Mouse (Mus musculus) embryonic stem cell, embryonic (primary cell): Measurements from ENCODE around the gene 1190007I07Rik.
"Not testable (repeated sequence)": the region's sequence is repeated elsewhere in the genome, so short reads cannot be mapped to it uniquely, and the experiment has no call there.

ENCODE experiments used
- CTCF ChIA-PET, 4 experiments: fragments of 300-600 bp in 2 of 4; fragments of 350-600 bp in 2 of 4; sonication (Branson Sonifier 250); formaldehyde crosslinking; loops; one replicate each; lab custom pipeline; 2022; ENCODE audit warnings: inconsistent platforms in 2 of 4; lab: Charles Lee
- POLR2A ChIA-PET, 4 experiments: fragments of 300-600 bp in 2 of 4; fragments of 350-600 bp in 2 of 4; sonication (Branson Sonifier 250); formaldehyde crosslinking; loops; one replicate each; lab custom pipeline; 2022; ENCODE audit warnings: antibody characterized with exemption in 4 of 4, inconsistent platforms in 1 of 4; lab: Charles Lee

The 1190007I07Rik gene

GRCm38 (mm10) chr10:82636321-82636720 is 13.3 kb upstream of the 1190007I07Rik start:
- ChIA-PET CTCF (no interaction called here), POLR2A (interaction anchor here in 2 of 4 experiments (1.0 to 2.0 kb wide), 3 partner anchors 13 to 223 kb away, joined by 3 to 8 read pairs (median 4); partner anchors contain the start of gene 1190007I07Rik (in 2 of the 2))

GRCm38 (mm10) chr10:82634348-82634747 is 11.3 kb upstream of the 1190007I07Rik start:
- CTCF ChIA-PET, result no interaction called here

GRCm38 (mm10) chr10:82632496-82633280 is 9.7 kb upstream of the 1190007I07Rik start:
- ChIA-PET CTCF (interaction anchor here in 1 of 4 experiments (0.8 kb wide), 1 partner anchor 12 kb away, joined by 3 read pairs; no protein-coding TSS in a partner anchor), POLR2A (interaction anchor here in 3 of 4 experiments (0.8 to 4.6 kb wide), 10 partner anchors 9 to 227 kb away, joined by 3 to 46 read pairs (median 6); partner anchors contain the start of genes 1190007I07Rik (in 3 of the 3) and Nfyb (in 1 of the 3))

More at GRCm38 (mm10) chr10:82634348-82634747, 11.3 kb upstream of the 1190007I07Rik start:
- POLR2A ChIA-PET, result interaction anchor here in 2 of 4 experiments (1.3 to 3.6 kb wide), 3 partner anchors 11 kb away, joined by 4 to 46 read pairs (median 8); partner anchors contain the start of gene 1190007I07Rik (in 2 of the 2)

GRCm38 (mm10) chr10:82631133-82631532 is 8.1 kb upstream of the 1190007I07Rik start:
- ChIA-PET POLR2A (interaction anchor here in 3 of 4 experiments (0.5 to 4.6 kb wide), 21 partner anchors 8 to 405 kb away, joined by 3 to 46 read pairs (median 5); partner anchors contain the start of genes 1190007I07Rik (in 3 of the 3) and Nfyb (in 2 of the 3)), CTCF (interaction anchor here in 1 of 4 experiments (1.4 kb wide), 1 partner anchor 36 kb away, joined by 6 read pairs; no protein-coding TSS in a partner anchor)

- POLR2A ChIA-PET, result interaction anchor here in 3 of 4 experiments (0.5 to 4.6 kb wide), 22 partner anchors 7 to 1118 kb away, joined by 3 to 46 read pairs (median 4); partner anchors contain the start of genes 1190007I07Rik (in 3 of the 3) and Nfyb (in 2 of the 3)
- CTCF ChIA-PET, result no interaction called here
Observed at GRCm38 (mm10) chr10:82630497-82630896, 7.5 kb upstream of the 1190007I07Rik start.

- ChIA-PET POLR2A (interaction anchor here (0.6 to 4.6 kb wide), 34 partner anchors 9 to 1213 kb away, joined by 3 to 35 read pairs (median 4); partner anchors contain the start of genes Gm4924 (in 2 of the 4), Nfyb (in 2 of the 4) and Eid3 (in 1 of the 4)), CTCF (interaction anchor here in 1 of 4 experiments (0.5 kb wide), 1 partner anchor 1148 kb away, joined by 11 read pairs; no protein-coding TSS in a partner anchor)
Observed at GRCm38 (mm10) chr10:82629586-82630255, 6.7 kb upstream of the 1190007I07Rik start, which contains the start of gene Tdg. Gene Tdg, plus strand, starts transcription at chr10:82629828.

GRCm38 (mm10) chr10:82629111-82629585 is 6.1 kb upstream of the 1190007I07Rik start:
- ChIA-PET CTCF (interaction anchor here in 1 of 4 experiments (0.5 to 0.7 kb wide), 2 partner anchors 16 to 1147 kb away, joined by 5 to 11 read pairs; no protein-coding TSS in a partner anchor), POLR2A (interaction anchor here (0.6 to 4.6 kb wide), 30 partner anchors 10 to 1212 kb away, joined by 3 to 35 read pairs (median 4); partner anchors contain the start of genes Gm4924 (in 2 of the 4), Nfyb (in 2 of the 4) and Eid3 (in 1 of the 4))

- ChIA-PET POLR2A (interaction anchor here in 3 of 4 experiments (0.6 to 3.5 kb wide), 92 partner anchors 8 to 1586 kb away, joined by 3 to 46 read pairs (median 4); partner anchors contain the start of genes Nfyb (in 3 of the 3), Gm4924 (in 2 of the 3), Zfp938 (in 2 of the 3) and AU041133 (in 1 of the 3)), CTCF (interaction anchor here in 3 of 4 experiments (0.6 to 1.8 kb wide), 6 partner anchors 34 to 602 kb away, joined by 3 to 22 read pairs (median 5); no protein-coding TSS in a partner anchor)
Observed at GRCm38 (mm10) chr10:82623553-82623932, 515 bp upstream of the 1190007I07Rik start.

- ChIA-PET POLR2A (interaction anchor here in 2 of 4 experiments (0.9 to 3.5 kb wide), 17 partner anchors 9 to 444 kb away, joined by 3 to 46 read pairs (median 6); partner anchors contain the start of genes Gm4924 (in 1 of the 2) and Nfyb (in 1 of the 2)), CTCF (no interaction called here)
Observed at GRCm38 (mm10) chr10:82622235-82622634, 793 bp downstream of the 1190007I07Rik start.

GRCm38 (mm10) chr10:82594421-82594820 is 28.6 kb downstream of the 1190007I07Rik start:
- CTCF ChIA-PET, result not testable (repeated sequence)
- POLR2A ChIA-PET, result interaction anchor here in 2 of 4 experiments (0.6 to 0.9 kb wide), 3 partner anchors 29 to 265 kb away, joined by 3 to 6 read pairs (median 4); partner anchors contain the start of gene 1190007I07Rik (in 2 of the 2)

- ChIA-PET CTCF (interaction anchor here in 1 of 4 experiments (0.6 to 1.3 kb wide), 5 partner anchors 33 to 312 kb away, joined by 3 to 4 read pairs (median 3); partner anchors contain the start of gene 1190007I07Rik), POLR2A (interaction anchor here in 3 of 4 experiments (0.6 to 1.8 kb wide), 8 partner anchors 19 to 491 kb away, joined by 3 to 16 read pairs (median 4); partner anchors contain the start of genes 1190007I07Rik (in 2 of the 3), Tdg (in 2 of the 3) and Nfyb (in 1 of the 3))
Observed at GRCm38 (mm10) chr10:82589673-82590072, 33.4 kb downstream of the 1190007I07Rik start.

GRCm38 (mm10) chr10:82571091-82571490 is 51.9 kb downstream of the 1190007I07Rik start:
- CTCF ChIA-PET, result not testable (repeated sequence)
- POLR2A ChIA-PET, result interaction anchor here in 1 of 4 experiments (1.0 to 1.7 kb wide), 3 partner anchors 19 to 288 kb away, joined by 3 to 10 read pairs (median 3); partner anchors contain the start of gene 1190007I07Rik
